Mouse (Mus musculus) liver, adult (tissue): Measurements from ENCODE around the gene Mdc1.

ENCODE experiments used
- GATA4 ChIP-seq: IDR thresholded peaks from 2 replicates; pipeline ENCODE4 v1.6.1; 2014; ENCODE audit warnings: mild to moderate bottlenecking, low read length; ENCODE audit not compliant: insufficient replicate concordance

Gene Mdc1

DNA sequence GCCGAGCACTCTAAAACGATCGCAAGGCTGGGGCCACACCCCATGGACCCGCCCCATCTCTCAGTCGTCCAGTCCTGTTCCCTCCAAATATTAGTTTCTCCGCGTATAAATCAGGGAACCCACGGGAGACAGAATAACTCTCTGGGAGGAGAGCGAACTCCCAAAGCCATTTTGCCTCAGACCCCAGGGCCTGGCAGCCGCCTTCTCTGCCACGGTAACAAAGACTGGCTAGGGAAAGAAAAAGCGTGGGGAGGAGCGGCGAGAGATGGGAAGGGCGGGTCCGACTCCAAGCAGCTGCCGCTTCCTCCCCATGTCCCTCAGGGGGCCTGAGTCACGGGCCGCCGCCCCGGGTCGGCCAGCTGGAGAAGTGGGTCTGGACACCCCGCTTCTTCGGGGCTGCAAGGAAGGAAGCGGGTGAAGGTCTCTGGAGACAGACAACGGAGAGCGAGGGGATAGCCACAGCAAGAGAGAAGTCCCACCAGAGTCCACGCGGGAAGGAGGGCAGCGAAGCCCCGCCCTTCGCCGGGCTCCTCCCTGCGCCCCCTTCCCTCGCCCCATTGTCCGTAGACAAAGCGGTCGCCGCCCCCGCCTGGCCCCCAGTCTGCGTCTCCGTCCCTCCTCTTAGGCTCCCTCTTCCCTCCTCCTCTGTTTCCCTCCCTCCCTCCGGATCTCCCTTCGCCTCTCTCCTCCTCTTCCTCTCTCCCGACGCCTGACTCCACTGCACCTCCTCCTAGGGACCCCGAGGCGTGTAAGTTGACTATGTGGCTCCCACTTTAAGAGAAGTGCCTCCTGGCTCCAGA lies 24.4 kb downstream of the Mdc1 start, which contains the start of gene Ppp1r18:
TSS of gene Ppp1r18 (plus strand) at position 113 of the 800 bp plus-strand sequence.
- no peak for TF ChIP-seq GATA4

DNA sequence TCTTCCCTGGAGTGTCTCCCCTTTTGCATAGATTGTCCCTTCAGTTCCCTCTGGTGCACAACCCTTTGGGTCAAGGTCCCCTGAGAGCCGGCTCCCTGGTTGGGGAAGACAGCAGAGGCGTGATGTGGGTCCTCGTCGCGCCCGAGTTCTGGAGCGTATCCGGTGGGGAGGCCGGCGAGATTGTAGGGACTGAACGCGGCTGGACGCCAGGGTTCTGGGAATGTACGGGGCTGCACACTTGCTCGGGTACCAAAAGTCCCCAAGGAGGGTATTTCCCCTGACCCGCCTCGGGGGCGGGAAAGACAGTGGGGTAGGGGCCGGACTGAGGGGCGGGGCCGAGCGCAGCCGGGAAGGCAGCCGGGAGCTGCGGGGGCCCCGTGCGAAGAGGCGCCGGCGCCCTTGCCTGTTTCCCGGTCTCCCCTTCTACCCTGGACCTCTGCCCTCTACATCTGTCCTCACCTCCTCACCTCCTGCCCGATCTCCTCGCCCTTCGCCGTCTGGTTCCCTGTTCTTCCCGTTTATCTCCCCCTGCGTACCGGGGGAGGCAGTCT lies 25.0 kb downstream of the Mdc1 start:
- peak; percentile 6; the same call in 1 of the 2 replicates for TF ChIP-seq GATA4

DNA sequence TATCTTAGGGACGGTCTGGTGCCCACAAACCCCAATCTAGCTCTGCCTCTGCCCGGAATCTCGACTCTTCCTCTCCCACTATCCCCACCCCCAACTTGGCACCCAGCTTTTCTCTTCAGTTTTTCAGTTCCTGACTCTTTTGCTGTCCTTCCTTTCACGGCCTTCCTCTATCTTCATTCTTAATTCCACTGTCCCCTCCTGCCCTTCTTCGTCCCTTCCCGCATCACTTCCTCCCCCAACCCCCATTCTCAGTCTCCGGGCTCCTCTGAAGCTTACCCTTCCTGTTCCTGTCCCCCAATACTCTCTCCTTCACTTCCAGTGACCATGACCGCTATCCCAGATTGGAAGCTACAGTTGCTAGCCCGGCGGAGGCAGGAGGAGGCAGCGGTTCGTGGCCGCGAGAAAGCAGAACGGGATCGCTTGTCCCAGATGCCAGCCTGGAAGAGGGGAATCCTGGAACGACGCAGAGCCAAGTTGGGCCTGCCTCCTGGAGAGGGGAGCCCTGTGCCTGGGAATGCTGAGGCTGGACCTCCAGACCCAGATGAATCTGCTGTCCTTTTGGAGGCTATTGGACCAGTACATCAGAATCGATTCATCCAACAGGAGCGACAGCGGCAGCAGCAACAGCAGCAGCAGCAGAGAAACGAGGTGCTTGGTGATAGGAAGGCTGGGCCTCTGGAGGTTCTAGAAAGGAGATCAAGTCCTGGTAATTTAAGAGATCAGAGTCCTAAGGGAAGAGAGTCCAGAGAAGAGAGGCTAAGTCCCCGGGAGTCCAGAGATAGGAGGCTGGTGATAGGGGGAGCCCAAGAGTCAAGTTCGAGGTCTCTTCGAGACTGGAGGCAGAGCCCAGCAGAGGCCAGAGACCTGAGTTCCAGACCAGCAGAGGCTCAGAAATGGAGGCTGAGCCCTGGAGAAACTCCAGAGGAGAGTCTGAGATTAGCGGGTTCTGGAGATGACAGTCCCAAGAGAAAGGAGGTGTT lies 25.9 kb downstream of the Mdc1 start:
- TF ChIP-seq GATA4 = no peak

DNA sequence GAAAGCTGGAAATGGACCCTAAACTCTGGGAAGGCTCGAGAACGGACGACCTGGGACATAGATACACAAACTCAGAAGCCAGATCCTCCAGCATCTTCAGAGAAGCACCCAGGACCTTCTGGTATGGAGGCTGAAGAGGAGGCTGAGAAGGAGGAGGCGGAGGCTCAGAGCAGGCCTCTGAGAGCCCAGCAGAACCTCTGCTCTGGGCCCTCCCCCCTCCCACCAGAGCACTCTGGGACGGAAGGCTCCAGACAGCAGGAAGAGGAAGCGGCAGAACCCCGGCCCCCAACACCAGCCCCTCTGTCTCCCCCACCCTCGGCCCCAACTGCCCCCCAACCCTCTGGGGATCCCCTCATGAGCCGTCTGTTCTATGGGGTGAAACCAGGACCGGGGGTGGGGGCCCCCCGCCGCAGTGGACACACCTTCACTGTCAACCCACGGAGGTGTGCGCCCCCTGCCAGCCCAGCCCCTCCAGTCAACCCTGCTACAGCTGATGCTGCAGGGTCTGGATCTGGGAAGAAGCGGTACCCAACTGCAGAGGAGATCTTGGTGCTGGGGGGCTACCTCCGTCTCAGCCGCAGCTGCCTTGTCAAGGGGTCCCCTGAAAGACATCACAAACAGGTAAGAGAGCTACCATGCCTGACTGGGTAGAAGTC lies 27.0 kb downstream of the Mdc1 start:
- no peak for TF ChIP-seq GATA4

DNA sequence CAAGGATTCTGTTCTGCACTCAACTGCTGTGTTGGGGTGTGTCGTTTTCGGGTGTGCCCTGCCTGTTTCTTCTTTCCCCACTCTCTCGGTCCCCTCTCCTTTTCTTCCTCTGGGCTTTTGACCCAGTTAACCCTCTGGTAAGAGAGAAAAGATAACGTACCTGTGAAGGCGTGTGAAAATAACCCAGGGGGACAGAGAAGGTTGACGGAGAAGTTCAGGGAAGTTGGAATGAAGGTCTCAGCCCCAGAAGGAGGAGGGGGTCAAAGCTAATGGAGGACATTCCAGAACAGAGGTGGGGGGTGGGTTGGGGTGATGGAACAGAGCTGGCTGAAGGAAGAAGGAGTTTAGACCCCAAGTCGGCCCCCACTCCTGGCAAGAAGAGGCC lies 27.6 kb downstream of the Mdc1 start:
- no peak for TF ChIP-seq GATA4

DNA sequence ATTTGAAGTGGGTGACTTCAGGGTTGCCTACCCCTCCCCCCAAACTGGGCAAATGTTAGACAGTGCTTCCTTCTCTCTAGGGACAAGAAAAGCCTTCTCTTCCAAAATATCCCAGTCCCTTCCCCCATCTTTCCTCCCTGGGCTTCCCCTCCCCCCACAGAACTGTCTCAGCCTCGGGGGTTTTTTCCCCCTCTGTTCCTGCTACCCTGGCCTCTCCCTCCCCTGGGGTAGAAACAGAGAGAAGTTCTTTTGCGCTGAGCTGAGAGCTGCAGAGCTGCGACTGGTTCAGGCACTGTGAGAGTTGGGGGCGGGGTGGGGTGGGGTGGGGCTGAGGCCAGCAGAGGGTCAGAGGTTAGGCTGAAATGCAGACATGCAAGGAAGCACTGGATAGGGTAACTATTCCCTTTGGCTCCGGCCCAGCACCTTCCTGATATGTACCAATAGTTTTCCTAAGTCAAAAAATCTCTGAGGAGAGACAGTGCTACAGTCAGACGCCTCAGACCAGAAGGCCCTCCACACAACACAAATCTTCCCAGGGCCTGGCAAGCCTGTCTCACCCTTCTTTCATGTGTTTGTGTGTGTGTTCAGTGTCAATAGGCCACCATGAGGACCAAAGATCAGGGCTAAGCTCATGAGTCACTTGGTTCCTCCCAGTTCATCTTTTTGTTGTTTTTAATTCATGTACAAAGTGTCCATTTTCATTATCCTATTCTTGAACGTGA lies 28.2 kb downstream of the Mdc1 start:
- no peak for TF ChIP-seq GATA4

DNA sequence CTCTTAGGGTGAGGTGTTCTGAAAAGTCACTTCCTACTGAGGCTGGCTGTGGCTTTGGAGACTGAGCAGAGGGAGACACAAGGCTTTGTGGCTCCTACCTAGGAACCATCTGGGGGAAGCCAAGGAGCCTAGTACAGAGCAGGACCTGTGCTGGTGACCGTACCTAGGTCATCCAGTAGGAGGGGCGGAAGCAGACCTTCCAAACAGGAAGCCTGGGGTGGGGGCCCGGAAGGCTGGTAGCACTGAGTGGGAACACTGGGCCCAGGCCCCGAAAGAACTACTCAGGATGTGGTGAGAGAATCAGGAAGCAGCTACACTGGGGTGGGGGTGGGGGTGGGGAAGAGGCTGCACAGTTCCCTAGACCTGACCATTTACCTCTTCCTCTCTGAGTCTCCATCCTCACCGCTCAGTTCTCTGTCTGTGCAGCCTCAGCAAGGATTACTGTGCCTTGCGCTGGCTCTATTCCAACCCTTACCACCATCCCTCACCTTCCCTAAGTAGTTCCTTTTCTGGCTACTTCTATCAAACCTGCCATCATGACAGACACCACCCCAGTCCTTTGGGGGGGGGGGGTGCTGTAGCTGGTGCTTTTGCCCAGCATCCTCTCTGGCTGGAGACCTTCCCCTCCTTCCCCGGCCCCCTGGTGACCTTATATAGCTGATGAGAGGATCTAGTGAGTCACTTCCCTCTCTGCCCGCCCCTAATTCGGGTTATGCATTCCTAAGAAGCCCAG lies 29.0 kb downstream of the Mdc1 start:
- TF ChIP-seq GATA4 = no peak

DNA sequence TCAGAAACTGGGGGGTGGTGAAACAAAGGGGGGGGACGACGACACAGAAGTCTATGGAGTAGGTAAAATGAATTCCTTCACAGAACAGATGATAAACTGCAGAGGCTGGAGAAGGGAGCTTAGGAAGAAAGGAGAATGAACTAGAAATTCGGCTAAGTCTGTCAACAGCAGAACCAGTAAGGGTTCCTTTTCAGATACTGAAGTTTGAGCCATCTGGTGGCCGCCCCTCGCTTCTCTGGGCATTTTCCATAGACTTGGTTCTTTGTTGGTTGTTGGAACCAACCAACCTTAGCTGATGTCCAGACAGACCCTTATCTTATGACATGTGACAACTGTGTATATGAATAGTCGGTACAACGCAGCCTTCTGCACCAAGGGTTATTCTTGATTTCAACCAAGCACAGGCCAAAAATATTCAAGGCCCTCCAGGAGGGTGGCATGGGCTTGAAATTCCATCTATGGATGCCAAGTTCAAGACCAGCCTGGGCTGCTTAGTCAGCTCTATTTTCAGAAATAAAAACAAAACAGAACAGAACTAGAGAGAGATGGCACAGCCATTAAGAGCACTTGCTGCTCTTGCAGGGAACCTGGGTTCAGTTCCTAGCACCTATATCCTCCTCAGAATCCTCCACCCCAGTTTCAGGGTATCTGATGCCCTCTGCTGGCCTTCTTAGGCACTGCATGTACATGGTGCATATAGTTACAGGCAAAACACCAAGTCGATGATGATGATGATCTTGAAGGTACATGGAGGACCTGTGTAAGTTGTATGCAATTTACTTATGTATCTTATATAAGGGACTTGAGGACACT lies 29.8 kb downstream of the Mdc1 start:
- no peak for TF ChIP-seq GATA4

DNA sequence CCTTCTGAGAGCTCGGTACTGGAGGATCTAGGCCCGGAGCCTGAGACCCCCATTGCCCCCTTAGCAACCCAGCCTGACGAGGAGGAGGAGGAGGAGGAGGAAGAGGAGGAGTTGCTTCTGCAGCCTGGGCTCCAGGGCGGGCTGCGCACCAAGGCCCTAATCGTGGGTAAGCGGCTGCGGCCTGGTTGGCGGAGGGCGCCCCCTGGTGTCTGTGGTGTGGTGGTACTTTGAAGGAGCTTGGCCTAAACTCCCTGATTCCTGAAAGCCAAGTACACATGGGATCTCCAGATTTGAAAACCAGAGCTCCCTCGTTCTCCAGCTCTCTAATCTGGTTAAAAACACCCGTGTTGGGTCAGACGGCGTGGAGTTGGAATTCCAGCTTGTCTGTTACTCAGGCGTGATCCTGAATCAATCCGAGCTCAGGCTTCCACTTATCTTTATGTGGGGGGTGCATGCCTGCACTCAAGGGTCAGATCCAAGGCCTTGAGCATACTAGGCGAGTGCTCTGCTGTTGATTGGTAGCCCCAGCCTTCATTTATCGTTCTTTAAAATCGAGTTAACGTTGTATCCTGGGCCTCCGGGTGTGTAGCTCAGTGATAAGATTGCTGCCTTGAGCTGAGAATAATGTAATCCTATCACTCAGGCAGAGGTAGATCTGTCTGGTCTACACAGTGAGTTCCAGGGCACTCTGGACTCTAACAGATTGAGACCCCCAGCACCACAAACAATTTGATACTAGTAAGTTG lies 32.6 kb downstream of the Mdc1 start:
- TF ChIP-seq GATA4 = no peak

DNA sequence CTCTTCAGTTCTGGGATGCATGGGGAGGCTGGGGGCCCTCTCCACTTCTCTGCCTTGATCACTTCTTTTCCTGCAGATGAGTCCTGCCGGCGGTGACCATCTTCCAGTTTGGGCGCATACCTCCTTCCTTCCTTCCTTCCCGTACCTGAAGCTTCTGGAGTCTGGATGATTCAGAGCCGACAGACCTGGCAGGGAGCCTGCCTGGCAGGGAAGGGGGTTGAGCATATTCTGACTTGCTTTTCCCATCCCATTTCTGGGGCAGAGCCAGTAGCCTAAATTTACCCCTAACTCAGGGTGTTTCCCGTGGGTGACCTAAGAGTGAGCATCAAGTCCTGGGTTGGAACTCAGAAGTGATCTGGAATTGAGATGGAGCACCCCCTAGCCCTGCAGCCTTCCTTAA lies 33.4 kb downstream of the Mdc1 start:
- TF ChIP-seq GATA4 = no peak

DNA sequence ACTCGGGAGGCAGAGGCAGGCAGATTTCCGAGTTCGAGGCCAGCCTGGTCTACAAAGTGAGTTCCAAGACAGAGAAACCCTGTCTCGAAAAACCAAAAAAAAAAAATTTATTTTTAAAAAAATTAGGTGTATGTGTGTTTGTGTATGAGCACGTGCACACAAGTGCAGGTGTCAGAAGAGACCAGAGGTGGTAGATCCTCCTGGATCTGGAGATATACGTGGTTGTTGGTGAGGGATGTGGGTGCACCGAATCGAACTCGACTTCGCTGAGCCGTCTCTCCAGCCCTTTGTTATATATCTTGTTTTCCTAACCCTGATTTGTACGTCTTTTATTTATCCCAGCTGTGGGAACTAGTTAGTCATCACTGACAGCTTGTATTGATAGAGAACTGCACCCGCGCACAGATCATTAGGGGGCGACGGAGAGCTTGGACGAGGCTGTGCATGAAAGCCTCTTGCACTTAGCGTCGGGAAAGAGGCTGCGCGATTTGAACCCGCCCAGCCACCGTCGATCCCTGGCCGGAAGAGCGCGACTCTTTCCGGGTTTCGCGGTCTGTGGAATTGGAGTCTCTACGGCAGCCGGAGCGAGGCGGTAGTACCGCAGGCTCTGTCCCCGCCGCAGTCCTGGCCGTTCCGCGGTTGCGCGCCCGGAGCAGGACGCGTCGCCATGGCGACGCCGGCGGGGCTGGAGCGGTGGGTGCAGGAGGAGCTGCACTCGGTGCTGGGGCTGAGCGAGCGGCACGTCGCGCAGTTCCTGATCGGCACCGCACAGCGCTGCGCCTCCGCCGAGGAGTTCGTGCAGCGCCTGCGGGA lies 38.1 kb downstream of the Mdc1 start, which contains the start of gene Dhx16:
TSS of gene Dhx16 (plus strand) at position 575 of the 813 bp plus-strand sequence.
- TF ChIP-seq GATA4 = peak; percentile 60; the same call in 1 of the 2 replicates
